Mouse (Mus musculus) MEL (cell line): ENCODE data around the gene Cdk14. TPM values are rescaled to one million over a fixed set of nuclear protein-coding genes. Genes with fewer than 3 reads are reported as not detected.
A peak's percentile ranks its signal among the peaks of the same experiment; 100 is the strongest.

Experiments used
- DNase-seq: peaks from one replicate; pipeline ENCODE4 v3.0.0; 2011; ENCODE audit warnings: low read depth, low spot score
- H3K27ac ChIP-seq: 2 replicates; pipeline ENCODE4 v1.5.1; 2012; ENCODE audit warnings: low read depth, mild to moderate bottlenecking, control low read depth, low read length, moderate library complexity; ENCODE audit not compliant: control insufficient read depth
- H3K27me3 ChIP-seq, 2 experiments: fragments of 150-350 bp in 1 of 2; sonication (generic) in 1 of 2; 2 replicates each; pipeline ENCODE4 v1.6.1; 2012; ENCODE audit warnings: low read length in 2 of 2, mild to moderate bottlenecking in 2 of 2, improper control_type of control experiment in 1 of 2, moderate library complexity in 1 of 2; ENCODE audit not compliant: insufficient read depth in 2 of 2, control insufficient read depth in 1 of 2
- H3K36me3 ChIP-seq, 2 experiments: 2 replicates each; pipeline ENCODE4 v1.6.1; 2012 to 2014; ENCODE audit warnings: low read length in 2 of 2, improper control_type of control experiment in 1 of 2, inconsistent platforms in 1 of 2, mild to moderate bottlenecking in 1 of 2; ENCODE audit not compliant: insufficient read depth in 2 of 2, control insufficient read depth in 1 of 2
- H3K4me1 ChIP-seq, 2 experiments: fragments of 150-350 bp in 1 of 2; sonication (generic) in 1 of 2; 2 replicates each; pipeline ENCODE4 v1.6.1; 2012; ENCODE audit warnings: low read length in 2 of 2, improper control_type of control experiment in 1 of 2, mild to moderate bottlenecking in 1 of 2; ENCODE audit not compliant: insufficient read depth in 2 of 2, control insufficient read depth in 1 of 2
- H3K4me3 ChIP-seq, 2 experiments: fragments of 150-350 bp in 1 of 2; sonication (generic) in 1 of 2; 2 replicates each; pipeline ENCODE4 v1.5.1; 2012; ENCODE audit warnings: low read depth in 2 of 2, low read length in 2 of 2, mild to moderate bottlenecking in 2 of 2, moderate library complexity in 2 of 2, control low read depth in 1 of 2, improper control_type of control experiment in 1 of 2; ENCODE audit not compliant: control insufficient read depth in 1 of 2, insufficient read depth in 1 of 2
- H3K79me2 ChIP-seq: 2 replicates; pipeline ENCODE4 v1.6.1; 2012; ENCODE audit warnings: mild to moderate bottlenecking, low read length, moderate library complexity; ENCODE audit not compliant: control insufficient read depth, poor library complexity, insufficient read depth
- H3K9ac ChIP-seq: 2 replicates; pipeline ENCODE4 v1.6.1; 2012; ENCODE audit warnings: low read depth, mild to moderate bottlenecking, control low read depth, low read length, moderate library complexity; ENCODE audit not compliant: control insufficient read depth, poor library complexity, severe bottlenecking
- H3K9me3 ChIP-seq: fragments of 150-350 bp; sonication (generic); replicated peaks from 2 replicates; pipeline ENCODE4 v1.6.1; 2012; ENCODE audit warnings: mild to moderate bottlenecking, low read length, improper control_type of control experiment, moderate library complexity; ENCODE audit not compliant: insufficient read depth
- BHLHE40 ChIP-seq: IDR thresholded peaks from 2 replicates; pipeline ENCODE4 v1.6.1; 2012; ENCODE audit warnings: low read depth, mild to moderate bottlenecking, inconsistent platforms, low read length, improper control_type of control experiment, borderline replicate concordance
- CHD1 ChIP-seq: IDR thresholded peaks from 2 replicates; pipeline ENCODE4 v1.6.1; 2012; ENCODE audit warnings: low read depth, mild to moderate bottlenecking, inconsistent platforms, low read length, improper control_type of control experiment
- CTCF ChIP-seq, 3 experiments: IDR thresholded peaks in 2 of 3; conservative IDR thresholded peaks in 1 of 3; 2 replicates each; pipeline ENCODE4 v1.5.1; 2011 to 2012; ENCODE audit warnings: low read length in 3 of 3, low read depth in 2 of 3, mild to moderate bottlenecking in 2 of 3, improper control_type of control experiment in 1 of 3, inconsistent platforms in 1 of 3, mixed read lengths in 1 of 3, moderate library complexity in 1 of 3; ENCODE audit not compliant: control insufficient read depth in 1 of 3, insufficient read depth in 1 of 3, poor library complexity in 1 of 3, severe bottlenecking in 1 of 3
- EP300 ChIP-seq, 2 experiments: IDR thresholded peaks; 2 replicates each; pipeline ENCODE4 v1.6.1; 2011; ENCODE audit warnings: improper control_type of control experiment in 2 of 2, low read length in 2 of 2, low read depth in 1 of 2, mild to moderate bottlenecking in 1 of 2
- ETS1 ChIP-seq: IDR thresholded peaks from 2 replicates; pipeline ENCODE4 v1.6.1; 2012; ENCODE audit warnings: low read depth, mild to moderate bottlenecking, inconsistent platforms, low read length, improper control_type of control experiment, moderate library complexity
- HCFC1 ChIP-seq: IDR thresholded peaks from 2 replicates; pipeline ENCODE4 v1.6.1; 2012; ENCODE audit warnings: low read depth, mild to moderate bottlenecking, inconsistent platforms, low read length, improper control_type of control experiment, moderate library complexity
- MAX ChIP-seq: IDR thresholded peaks from 2 replicates; pipeline ENCODE4 v1.6.1; 2011; ENCODE audit warnings: low read length, improper control_type of control experiment
- MEF2A ChIP-seq: IDR thresholded peaks from 2 replicates; pipeline ENCODE4 v1.6.1; 2014; ENCODE audit warnings: low read depth, mild to moderate bottlenecking, inconsistent platforms, low read length, improper control_type of control experiment; ENCODE audit not compliant: poor library complexity, insufficient replicate concordance, severe bottlenecking; ENCODE audit errors: extremely low read depth
- MYC ChIP-seq: IDR thresholded peaks from 2 replicates; pipeline ENCODE4 v1.6.1; 2011; ENCODE audit warnings: low read depth, mild to moderate bottlenecking, low read length, improper control_type of control experiment, moderate library complexity
- NELFE ChIP-seq: IDR thresholded peaks from 2 replicates; pipeline ENCODE4 v1.6.1; 2011; ENCODE audit warnings: low read depth, low read length, improper control_type of control experiment
- POLR2AphosphoS5 ChIP-seq: IDR thresholded peaks from 2 replicates; pipeline ENCODE4 v1.6.1; 2012; ENCODE audit warnings: low read depth, borderline replicate concordance, mild to moderate bottlenecking, inconsistent platforms, low read length, moderate library complexity, mixed read lengths
- RAD21 ChIP-seq: IDR thresholded peaks from 2 replicates; pipeline ENCODE4 v1.6.1; 2011; ENCODE audit warnings: mild to moderate bottlenecking, low read depth, low read length, improper control_type of control experiment
- RCOR1 ChIP-seq: IDR thresholded peaks from 2 replicates; pipeline ENCODE4 v1.6.1; 2012; ENCODE audit warnings: low read depth, mild to moderate bottlenecking, inconsistent platforms, low read length, improper control_type of control experiment
- SIN3A ChIP-seq: IDR thresholded peaks from 2 replicates; pipeline ENCODE4 v1.6.1; 2012; ENCODE audit warnings: low read length, improper control_type of control experiment, inconsistent platforms
- SMC3 ChIP-seq: IDR thresholded peaks from 2 replicates; pipeline ENCODE4 v1.6.1; 2011; ENCODE audit warnings: low read depth, low read length, improper control_type of control experiment
- TAL1 ChIP-seq: IDR thresholded peaks from 2 replicates; pipeline ENCODE4 v1.6.1; 2012; ENCODE audit warnings: mild to moderate bottlenecking, inconsistent platforms, low read length, moderate library complexity, mixed read lengths
- TCF12 ChIP-seq: IDR thresholded peaks from 2 replicates; pipeline ENCODE4 v1.6.1; 2014; ENCODE audit warnings: low read depth, mild to moderate bottlenecking, inconsistent platforms, low read length, improper control_type of control experiment, moderate library complexity
- ZC3H11A ChIP-seq: IDR thresholded peaks from 2 replicates; pipeline ENCODE4 v1.6.1; 2012; ENCODE audit warnings: low read depth, mild to moderate bottlenecking, inconsistent platforms, low read length, improper control_type of control experiment
- ZMIZ1 ChIP-seq: IDR thresholded peaks from 2 replicates; pipeline ENCODE4 v1.6.1; 2012; ENCODE audit warnings: low read depth, mild to moderate bottlenecking, inconsistent platforms, low read length, improper control_type of control experiment, moderate library complexity
- polyA plus RNA-seq, 2 experiments: library from polyadenylated mRNA; stranded (reverse) in 1 of 2; unstranded in 1 of 2; fragments of >175 nt in 1 of 2; fragments of >200 nt in 1 of 2; gene quantifications; 2 replicates each; pipeline versions ENCODE4 v1.2.1 to v1.2.4; 2012; ENCODE audit warnings: low replicate concordance in 2 of 2, low read depth in 1 of 2; ENCODE audit not compliant: insufficient read length in 2 of 2, insufficient read depth in 1 of 2, missing spikeins in 1 of 2
- total RNA-seq: library from RNA; depleted of rRNA; stranded (reverse); fragments of 300-350 nt; gene quantifications from 2 replicates; pipeline ENCODE4 v1.2.3, GENCODE M21; 2012

The Cdk14 gene
- total and polyA plus RNA-seq, 3 experiments = not detected

GRCm38 (mm10) chr5:4962063-4962610 lies 458.0 kb downstream of the Cdk14 start:
- H3K27me3 ChIP-seq = no peaks in the 10 kb centered on the region
- no peaks in the 10 kb centered on the region for H3K36me3 ChIP-seq
- DNase-seq = peak; percentile 58
- no peaks in the 10 kb centered on the region for H3K4me1 ChIP-seq
- no peaks in the 10 kb centered on the region for H3K9me3 ChIP-seq
- peak; percentile 56 for TF ChIP-seq ZC3H11A
- TF ChIP-seq CTCF (IDR thresholded peaks at IDR 0.05 in 2 of 3, conservative IDR thresholded peaks at IDR 0.05 in 1 of 3; ENCODE audit: control insufficient read depth in 1 of 3, insufficient read depth in 1 of 3, low read depth in 2 of 3, low read length in 3 of 3, poor library complexity in 1 of 3, severe bottlenecking in 1 of 3) = peak; percentile 56 to 76 (median 70)
- peak; percentile 77 for TF ChIP-seq RAD21
- TF ChIP-seq ETS1 = no peak
- TF ChIP-seq ZMIZ1 = no peak
- TF ChIP-seq SMC3 = peak; percentile 64
- H3K79me2 ChIP-seq = no peaks in the 10 kb centered on the region
- H3K27ac ChIP-seq = no peak overlapping the region
- H3K9ac ChIP-seq = no peak overlapping the region
- H3K4me3 ChIP-seq = no peak overlapping the region

GRCm38 (mm10) chr5:4961636-4962035 lies 458.5 kb downstream of the Cdk14 start:
- H3K36me3 ChIP-seq = no peaks in the 10 kb centered on the region
- no peaks in the 10 kb centered on the region for H3K79me2 ChIP-seq
- H3K27me3 ChIP-seq = no peaks in the 10 kb centered on the region
- no peak for DNase-seq
- H3K9me3 ChIP-seq = no peaks in the 10 kb centered on the region
- no peak overlapping the region for H3K4me3 ChIP-seq
- TF ChIP-seq SIN3A = no peak
- no peak for TF ChIP-seq SMC3
- TF ChIP-seq EP300 (IDR thresholded peaks at IDR 0.05; ENCODE audit: low read depth in 1 of 2, low read length in 2 of 2) = no peak
- no peak for TF ChIP-seq RCOR1
- no peak for TF ChIP-seq HCFC1
- TF ChIP-seq TAL1 = no peak
- TF ChIP-seq BHLHE40 = no peak
- no peak for TF ChIP-seq RAD21
- TF ChIP-seq CHD1 = no peak
- TF ChIP-seq POLR2AphosphoS5 = no peak
- no peak for TF ChIP-seq MYC
- no peak for TF ChIP-seq ETS1
- no peak for TF ChIP-seq NELFE
- no peak for TF ChIP-seq MAX
- no peak for TF ChIP-seq MEF2A
- TF ChIP-seq TCF12 = no peak
- H3K27ac ChIP-seq = no peak overlapping the region
- no peak overlapping the region for H3K9ac ChIP-seq
- H3K4me1 ChIP-seq = no peaks in the 10 kb centered on the region
